Mouse (Mus musculus) gastrocnemius, adult 18-20 months (tissue): Measurements from ENCODE around the gene Gm26566. TPM values are rescaled to one million over a fixed set of nuclear protein-coding genes. Genes with fewer than 3 reads are reported as not detected.
A peak's percentile ranks its signal among the peaks of the same experiment; 100 is the strongest.
"Not testable (repeated sequence)": the region's sequence is repeated elsewhere in the genome, so short reads cannot be mapped to it uniquely, and the experiment has no call there.

Experiments
- DNase-seq: peaks from one replicate; pipeline ENCODE4 v3.0.0; 2021; ENCODE audit warnings: low spot score
- total RNA-seq, 2 experiments: library from RNA; stranded (reverse); gene quantifications; 2 replicates each; pipeline ENCODE4 v1.2.3; 2021

The Gm26566 gene
- total RNA-seq, 2 experiments from 2014 or later = 0.21 TPM; not detected in 1

DNA sequence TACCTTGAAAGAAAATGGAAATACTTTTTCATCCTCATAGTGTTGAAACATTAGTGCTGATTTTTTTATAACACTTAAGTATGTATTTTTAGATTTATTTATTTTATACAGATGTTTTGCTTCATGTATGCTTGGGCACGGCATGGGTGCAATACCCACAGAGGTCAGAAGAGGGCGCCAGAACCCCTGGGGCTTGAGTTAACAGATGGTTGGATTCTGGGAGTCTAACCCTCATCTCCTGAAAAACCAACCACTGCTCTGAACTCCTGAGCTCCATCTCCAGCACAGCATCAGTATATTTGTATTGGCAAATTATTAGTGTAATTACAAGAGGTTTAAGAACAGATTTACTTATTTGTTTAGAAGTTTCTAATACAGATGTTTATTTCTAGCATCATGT, 16.9 kb downstream of the Gm26566 start:
- DNase-seq = peak; percentile 65

- no peak for DNase-seq
Observed at GRCm38 (mm10) chr4:88739036-88739435, 17.4 kb downstream of the Gm26566 start.

- no peak for DNase-seq
Observed at GRCm38 (mm10) chr4:88741426-88741825, 19.8 kb downstream of the Gm26566 start.

- DNase-seq = no peak
Observed at GRCm38 (mm10) chr4:88742771-88743371, 21.3 kb downstream of the Gm26566 start.

GRCm38 (mm10) chr4:88744207-88744606, 22.6 kb downstream of the Gm26566 start:
- no peak for DNase-seq

DNA sequence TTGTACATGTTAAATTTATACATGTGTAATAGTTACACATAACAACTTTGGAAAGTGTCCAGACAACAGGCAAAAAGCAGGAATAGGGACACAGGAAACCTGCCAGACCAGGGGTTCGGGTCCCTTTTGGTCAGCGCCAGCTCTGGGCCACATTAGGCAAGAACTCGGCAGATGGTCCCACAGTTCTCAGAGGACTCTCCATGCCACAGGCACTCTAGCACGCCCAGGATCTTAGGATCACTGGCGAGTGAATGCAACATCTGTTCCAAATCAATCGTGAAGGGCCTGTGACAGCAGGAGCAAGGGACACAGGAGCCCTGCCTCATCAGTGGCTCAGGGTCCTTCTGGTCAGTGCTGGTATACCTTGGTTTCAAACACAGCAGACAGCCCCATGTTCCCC, 28.3 kb downstream of the Gm26566 start:
- no peak for DNase-seq

DNA sequence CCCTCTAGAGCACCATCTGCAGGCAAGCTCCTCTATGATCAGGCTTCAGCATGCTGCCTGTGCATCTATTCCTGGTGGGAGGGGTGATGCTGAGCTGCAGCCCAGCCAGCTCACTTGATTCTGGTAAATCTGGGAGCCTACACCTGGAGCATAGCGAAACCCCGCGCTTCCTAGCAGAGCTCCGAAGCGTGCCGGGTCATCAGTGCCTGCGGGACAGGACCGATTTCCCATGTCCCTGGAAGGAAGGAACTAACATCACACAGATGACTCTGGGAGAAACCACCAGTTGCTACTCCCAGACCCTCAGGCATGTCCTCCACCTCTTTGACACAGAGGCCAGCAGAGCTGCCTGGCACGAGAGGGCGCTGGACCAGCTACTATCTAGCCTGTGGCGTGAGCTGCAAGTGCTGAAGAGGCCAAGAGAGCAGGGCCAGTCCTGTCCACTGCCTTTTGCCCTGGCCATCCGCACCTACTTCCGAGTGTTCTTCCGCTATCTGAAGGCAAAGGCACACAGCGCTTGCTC, 33.3 kb downstream of the Gm26566 start, which contains the start of gene Gm13271:
Gm13271 (plus strand) TSS at position 51 of the 523 bp plus-strand sequence.
- DNase-seq = peak; percentile 58

DNA sequence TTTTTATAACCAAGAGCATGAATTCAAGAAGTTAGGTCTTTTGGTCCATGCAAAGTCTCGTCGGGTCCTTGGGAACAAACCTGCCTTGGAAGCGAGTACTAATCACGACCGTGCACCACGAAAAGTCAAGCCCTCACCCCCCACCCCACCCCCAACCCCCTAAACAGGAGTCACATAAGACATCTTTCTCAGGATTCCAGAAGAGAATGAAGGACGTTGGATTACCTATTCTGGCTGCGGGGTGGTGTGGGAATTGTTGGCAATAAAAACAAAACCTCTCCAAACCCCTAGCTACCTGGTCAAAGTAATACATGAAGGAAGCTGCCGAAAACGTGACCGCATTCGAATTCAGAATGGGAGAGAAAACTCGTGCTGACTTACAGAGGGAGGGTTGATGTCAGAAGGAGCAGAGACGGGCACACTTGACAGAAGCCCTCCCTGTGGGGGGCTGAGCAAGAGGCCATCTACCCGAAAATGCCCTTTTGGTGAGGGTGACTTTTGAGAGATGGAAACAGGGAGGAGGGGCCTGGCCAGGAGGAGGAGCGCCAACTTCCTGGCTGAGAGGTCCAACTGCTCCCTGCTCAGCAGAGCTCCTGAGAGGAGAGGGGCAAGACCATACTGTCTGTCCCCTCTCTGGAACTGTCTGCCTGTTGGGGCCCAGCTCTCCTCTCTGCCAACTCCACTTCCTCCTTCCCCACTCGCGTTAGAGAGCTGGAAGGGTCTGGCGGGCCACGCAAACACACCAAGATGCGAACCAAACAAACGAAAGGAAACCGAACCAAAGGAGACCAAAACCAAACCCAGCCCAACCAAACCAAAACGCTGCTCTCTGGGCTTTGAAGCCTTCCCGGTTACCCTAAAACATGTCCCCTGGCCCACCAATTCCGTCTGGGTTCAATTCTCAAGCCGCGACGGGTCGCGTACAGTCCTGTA, 35.2 kb downstream of the Gm26566 start:
- not testable (repeated sequence) for DNase-seq

DNA sequence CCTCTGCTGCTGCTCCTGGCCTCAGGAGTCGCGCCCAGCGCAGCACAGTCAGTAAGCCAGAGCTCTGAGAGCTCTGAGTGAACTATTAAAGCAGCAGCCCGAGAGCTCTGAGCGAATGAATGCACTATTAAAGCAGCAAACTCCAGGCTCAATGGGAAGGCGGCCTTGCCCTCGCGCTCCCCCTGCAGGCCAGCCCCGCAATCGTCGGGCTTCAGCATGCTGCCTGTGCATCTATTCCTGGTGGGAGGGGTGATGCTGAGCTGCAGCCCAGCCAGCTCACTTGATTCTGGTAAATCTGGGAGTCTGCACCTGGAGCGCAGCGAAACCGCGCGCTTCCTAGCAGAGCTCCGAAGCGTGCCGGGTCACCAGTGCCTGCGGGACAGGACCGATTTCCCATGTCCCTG, 36.0 kb downstream of the Gm26566 start:
- peak; percentile 83 for DNase-seq

GRCm38 (mm10) chr4:88758751-88759150, 37.1 kb downstream of the Gm26566 start:
- not testable (repeated sequence) for DNase-seq

DNA sequence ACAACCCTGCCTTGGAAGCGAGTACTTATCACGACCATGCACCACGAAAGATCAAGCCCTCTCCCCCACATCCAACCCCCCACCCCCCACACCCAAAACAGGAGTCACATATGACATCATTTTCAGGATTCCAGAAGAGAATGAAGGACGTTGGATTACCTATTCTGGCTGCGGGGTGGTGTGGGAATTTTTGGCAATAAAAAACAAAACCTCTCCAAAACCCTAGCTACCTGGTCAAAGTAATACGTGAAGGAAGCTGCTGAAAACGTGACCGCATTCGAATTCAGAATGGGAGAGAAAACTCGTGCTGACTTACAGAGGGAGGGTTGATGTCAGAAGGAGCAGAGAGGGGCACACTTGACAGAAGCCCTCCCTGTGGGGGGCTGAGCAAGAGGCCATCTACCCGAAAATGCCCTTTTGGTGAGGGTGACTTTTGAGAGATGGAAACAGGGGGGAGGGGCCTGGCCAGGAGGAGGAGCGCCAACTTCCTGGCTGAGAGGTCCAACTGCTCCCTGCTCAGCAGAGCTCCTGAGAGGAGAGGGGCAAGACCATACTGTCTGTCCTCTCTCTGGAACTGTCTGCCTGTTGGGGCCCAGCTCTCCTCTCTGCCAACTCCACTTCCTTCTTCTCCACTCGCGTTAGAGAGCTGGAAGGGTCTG, 38.1 kb downstream of the Gm26566 start, which contains the start of gene Gm13283:
Gm13283 (plus strand) TSS at position 510 of the 659 bp plus-strand sequence.
- not testable (repeated sequence) for DNase-seq

DNA sequence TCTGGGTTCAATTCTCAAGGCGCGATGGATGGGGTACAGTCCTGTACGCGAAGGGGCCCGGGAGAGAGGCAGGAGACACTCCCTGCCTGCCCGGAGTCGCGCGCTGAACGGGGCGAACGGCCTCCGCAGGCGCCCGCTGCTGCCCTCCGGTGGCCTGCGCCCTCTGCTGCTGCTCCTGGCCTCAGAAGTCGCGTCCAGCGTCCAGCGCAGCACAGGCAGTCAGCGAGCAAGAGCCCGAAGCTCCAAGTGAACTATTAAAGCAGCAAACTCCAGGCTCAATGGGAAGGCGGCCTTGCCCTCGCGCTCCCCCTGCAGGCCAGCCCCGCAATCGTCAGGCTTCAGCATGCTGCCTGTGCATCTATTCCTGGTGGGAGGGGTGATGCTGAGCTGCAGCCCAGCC, 38.8 kb downstream of the Gm26566 start:
- peak; percentile 68 for DNase-seq

GRCm38 (mm10) chr4:88761776-88762175, 40.2 kb downstream of the Gm26566 start:
- DNase-seq = peak; percentile 65

DNA sequence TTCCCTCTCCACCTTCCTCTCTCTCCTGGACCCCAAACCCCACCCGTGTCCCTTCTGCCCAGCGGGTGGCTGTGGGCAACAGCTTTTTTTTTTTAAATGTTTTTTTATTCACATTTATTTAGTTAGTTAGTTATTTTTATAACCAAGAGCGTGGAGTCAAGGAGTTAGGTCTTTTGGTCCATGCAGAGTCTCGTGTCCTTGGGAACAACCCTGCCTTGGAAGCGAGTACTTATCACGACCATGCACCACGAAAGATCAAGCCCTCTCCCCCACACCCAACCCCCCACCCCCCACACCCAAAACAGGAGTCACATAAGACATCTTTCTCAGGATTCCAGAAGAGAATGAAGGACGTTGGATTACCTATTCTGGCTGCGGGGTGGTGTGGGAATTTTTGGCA, 40.7 kb downstream of the Gm26566 start:
- not testable (repeated sequence) for DNase-seq

- DNase-seq = peak; percentile 42
Observed at GRCm38 (mm10) chr4:88763384-88764018, 41.9 kb downstream of the Gm26566 start.

Other genes starting within 250 kb of the Gm26566 start
- not detected for gene Ifnb1, start 199.0 kb upstream of the Gm26566 start, total RNA-seq
- gene Ifna15, start 163.6 kb upstream of the Gm26566 start, total RNA-seq = not detected
- not detected for gene Ifna14, start 150.0 kb upstream of the Gm26566 start, total RNA-seq
- gene Ifna9, start 129.4 kb upstream of the Gm26566 start, total RNA-seq = not detected
- not detected for gene Ifna12, start 118.4 kb upstream of the Gm26566 start, total RNA-seq
- not detected for gene C87499, start 87.4 kb upstream of the Gm26566 start, total RNA-seq
- not detected for gene Ifna13, start 77.3 kb upstream of the Gm26566 start, total RNA-seq
- gene Ifna16, start 44.9 kb upstream of the Gm26566 start, total RNA-seq = not detected
- gene Ifna2, start 37.9 kb upstream of the Gm26566 start, total RNA-seq = not detected
- gene Ifnab, start 30.4 kb upstream of the Gm26566 start, total RNA-seq = not detected
- 10 to 100 TPM; 50.5 to 62.5 TPM for gene Klhl9, start 660 bp downstream of the Gm26566 start, total RNA-seq
- not detected for gene Gm13271, start 33.1 kb downstream of the Gm26566 start, total RNA-seq
- gene Gm13283, start 38.3 kb downstream of the Gm26566 start, total RNA-seq = not detected
- not detected for gene Gm13290, start 52.0 kb downstream of the Gm26566 start, total RNA-seq
- not detected for gene Gm13289, start 55.1 kb downstream of the Gm26566 start, total RNA-seq
- not detected for gene Gm13272, start 58.0 kb downstream of the Gm26566 start, total RNA-seq
- gene Ifnz, start 60.3 kb downstream of the Gm26566 start, total RNA-seq = not detected
- gene Gm13276, start 63.9 kb downstream of the Gm26566 start, total RNA-seq = not detected
- not detected for gene Gm13277, start 66.8 kb downstream of the Gm26566 start, total RNA-seq
- not detected for gene Gm13278, start 69.7 kb downstream of the Gm26566 start, total RNA-seq
- gene Gm13275, start 72.7 kb downstream of the Gm26566 start, total RNA-seq = not detected
- gene Gm13279, start 75.6 kb downstream of the Gm26566 start, total RNA-seq = not detected
- not detected for gene Gm13285, start 77.9 kb downstream of the Gm26566 start, total RNA-seq
- gene Gm13287, start 81.4 kb downstream of the Gm26566 start, total RNA-seq = not detected
- not detected for gene Gm13288, start 83.7 kb downstream of the Gm26566 start, total RNA-seq
- not detected for gene Ifna7, start 94.4 kb downstream of the Gm26566 start, total RNA-seq
- gene Ifna11, start 98.2 kb downstream of the Gm26566 start, total RNA-seq = not detected
- not detected for gene Ifna6, start 105.6 kb downstream of the Gm26566 start, total RNA-seq
- gene Ifna5, start 113.7 kb downstream of the Gm26566 start, total RNA-seq = not detected
- not detected for gene Ifna4, start 120.1 kb downstream of the Gm26566 start, total RNA-seq
- gene Ifna1, start 128.3 kb downstream of the Gm26566 start, total RNA-seq = not detected
- gene Ifne, start 158.4 kb downstream of the Gm26566 start, total RNA-seq = not detected